In genomic region chr2:4593433-4593832, GRCm38 (mm10) we compare ENCODE assay signal across 8 mouse cellular contexts. TPM values are rescaled to one million over a fixed set of nuclear protein-coding genes. Genes with fewer than 3 reads are reported as not detected.
DNase-seq lines count a peak whose midpoint lies in the region; ATAC-seq and TF ChIP-seq lines count a peak whose summit lies in the region.

No protein-coding gene starts in this region.

- no peak overlapping the region for H3K9ac ChIP-seq in lung, embryonic 14.5 days

- H3K27ac ChIP-seq in kidney, adult 2 months (ENCODE audit: insufficient read depth, low read depth, low read length) = no peak overlapping the region
- H3K27ac ChIP-seq in lung, embryonic 14.5 days (ENCODE audit: low read depth) = peak overlapping the region; percentile 30; the same call in 1 of the 2 replicates

- H3K9me3 ChIP-seq in lung, embryonic 14.5 days (ENCODE audit: low read depth, low read length) = no peaks in the 10 kb centered on the region

- 28% methylated on average over 9 of the region's 9 CpGs for WGBS in kidney, adult 2 months
- 26% methylated on average over 9 of the region's 9 CpGs for WGBS in lung, embryonic 14.5 days

- H3K4me1 ChIP-seq in kidney, adult 2 months (ENCODE audit: control insufficient read depth, insufficient read depth, low read length) = no peaks in the 10 kb centered on the region
- no peaks in the 10 kb centered on the region for H3K4me1 ChIP-seq in lung, embryonic 14.5 days (ENCODE audit: insufficient read depth)

- TF ChIP-seq POLR2A in kidney, adult 2 months (IDR thresholded peaks at IDR 0.05; ENCODE audit: low read depth, low read length) = no peak

- no peak for TF ChIP-seq CTCF in kidney, adult 2 months (conservative IDR thresholded peaks at IDR 0.05; ENCODE audit: insufficient read depth, insufficient read length, low read depth, low read length)
- no peak for TF ChIP-seq CTCF in lung, embryonic 14.5 days (IDR thresholded peaks at IDR 0.05; ENCODE audit: low read depth)

- H3K27me3 ChIP-seq in kidney, adult 2 months (replicated peaks; ENCODE audit: control insufficient read depth, insufficient read depth, low read length) = no peaks in the 10 kb centered on the region
- no peaks in the 10 kb centered on the region for H3K27me3 ChIP-seq in lung, embryonic 14.5 days (ENCODE audit: insufficient read depth, low read length)

- no peaks in the 10 kb centered on the region for H3K36me3 ChIP-seq in kidney, adult 2 months (ENCODE audit: control insufficient read depth, insufficient read depth, low read length)
- H3K36me3 ChIP-seq in lung, embryonic 14.5 days (ENCODE audit: insufficient read depth) = peaks cover 95% of the 10 kb centered on the region

- peak; percentile 64 for DNase-seq in ovary, postnatal 36 days (ENCODE audit: low spot score)
- no peak for DNase-seq in ovary, postnatal 10 days (ENCODE audit: low spot score)
- peak; percentile 76 for DNase-seq in embryo, embryonic 10.5 days (ENCODE audit: low spot score)
- peak; percentile 99 for DNase-seq in heart, adult 11 months
- DNase-seq in kidney, adult 2 months = peak; percentile 87
- peak; percentile 88 for DNase-seq in lung, embryonic 14.5 days
- peak; percentile 63 for DNase-seq in testis, postnatal 14 days (ENCODE audit: low spot score)

- no peak overlapping the region for H3K4me2 ChIP-seq in lung, embryonic 14.5 days

- ATAC-seq in lung, embryonic 14.5 days (ENCODE audit: insufficient read depth) = peak; percentile 76
- ATAC-seq in frontal cortex, adult (ENCODE audit: low TSS enrichment) = no peak

- no peak overlapping the region for H3K4me3 ChIP-seq in kidney, adult 2 months (ENCODE audit: insufficient read depth, low read depth, low read length)
- H3K4me3 ChIP-seq in lung, embryonic 14.5 days (ENCODE audit: low read depth, low read length) = no peak overlapping the region

RNA-seq across cellular contexts. Expression of gene Prpf18, which starts 58.5 kb away (rescaled TPM):
- 10.5 and 12.2 TPM in 2 replicates for polyA plus RNA-seq in kidney, adult 2 months (2012; rRNA removed)
- polyA plus RNA-seq in lung, embryonic 14.5 days (2014; fragmentation: Nextera tagmentation; extraction: Ambion mirVana) = 35.5 and 36.8 TPM in 2 replicates
